Mouse (Mus musculus) myocyte (in vitro differentiated cells): Measurements from ENCODE around the gene Zscan21. TPM values are rescaled to one million over a fixed set of nuclear protein-coding genes. Genes with fewer than 3 reads are reported as not detected.

Experiments
- H3K27me3 ChIP-seq: one replicate; pipeline ENCODE4 v1.6.1; 2011; ENCODE audit not compliant: control insufficient read depth, insufficient read depth, insufficient read length
- H3K36me3 ChIP-seq: one replicate; pipeline ENCODE4 v1.6.1; 2011; ENCODE audit not compliant: control insufficient read depth, insufficient read depth
- H3K4me2 ChIP-seq: one replicate; pipeline ENCODE4 v1.6.1; 2011; ENCODE audit warnings: low read depth, control low read depth
- H3K4me3 ChIP-seq: one replicate; pipeline ENCODE4 v1.5.1; 2011; ENCODE audit warnings: mild to moderate bottlenecking, control low read depth, moderate library complexity
- H3K79me2 ChIP-seq: one replicate; pipeline ENCODE4 v1.6.1; 2011; ENCODE audit not compliant: control insufficient read depth, insufficient read depth
- H3ac ChIP-seq: one replicate; pipeline ENCODE4 v1.6.1; 2011; ENCODE audit not compliant: control insufficient read depth, insufficient read length
- CEBPB ChIP-seq: IDR thresholded peaks from 2 replicates; pipeline ENCODE4 v1.6.1; 2011; ENCODE audit warnings: mild to moderate bottlenecking, moderate library complexity; ENCODE audit not compliant: poor library complexity, insufficient read depth, severe bottlenecking
- E2F4 ChIP-seq: IDR thresholded peaks from one replicate; pipeline ENCODE4 v1.6.1; 2011; ENCODE audit warnings: mild to moderate bottlenecking, control low read depth, moderate library complexity; ENCODE audit not compliant: insufficient read depth
- MAX ChIP-seq: IDR thresholded peaks from one replicate; pipeline ENCODE4 v1.6.1; 2011; ENCODE audit warnings: low read depth, mild to moderate bottlenecking, control low read depth
- MYOD1 ChIP-seq, 3 experiments: IDR thresholded peaks; one replicate each; pipeline ENCODE4 v1.6.1; 2011; ENCODE audit warnings: control low read depth in 2 of 3, low read depth in 2 of 3, mild to moderate bottlenecking in 2 of 3, moderate library complexity in 1 of 3; ENCODE audit not compliant: insufficient read length in 2 of 3, control insufficient read depth in 1 of 3
- MYOG ChIP-seq, 3 experiments: IDR thresholded peaks; one replicate each; pipeline ENCODE4 v1.6.1; 2011; ENCODE audit warnings: control low read depth in 2 of 3, low read depth in 2 of 3, mild to moderate bottlenecking in 2 of 3; ENCODE audit not compliant: insufficient read length in 2 of 3, control insufficient read depth in 1 of 3, insufficient read depth in 1 of 3
- POLR2A ChIP-seq: IDR thresholded peaks from one replicate; pipeline ENCODE4 v1.6.1; 2011; ENCODE audit warnings: low read depth, mild to moderate bottlenecking, control low read depth, moderate library complexity; ENCODE audit not compliant: insufficient read length
- POLR2AphosphoS2 ChIP-seq: IDR thresholded peaks from one replicate; pipeline ENCODE4 v1.6.1; 2011; ENCODE audit warnings: low read depth, control low read depth; ENCODE audit not compliant: insufficient read length
- REST ChIP-seq: IDR thresholded peaks from one replicate; pipeline ENCODE4 v1.6.1; 2011; ENCODE audit warnings: mild to moderate bottlenecking, control low read depth, moderate library complexity; ENCODE audit not compliant: insufficient read depth, insufficient read length
- SRF ChIP-seq: IDR thresholded peaks from one replicate; pipeline ENCODE4 v1.6.1; 2011; ENCODE audit warnings: low read depth; ENCODE audit not compliant: control insufficient read depth, insufficient read length
- TCF12 ChIP-seq: IDR thresholded peaks from one replicate; pipeline ENCODE4 v1.6.1; 2011; ENCODE audit warnings: mild to moderate bottlenecking, control low read depth; ENCODE audit not compliant: poor library complexity, insufficient read depth, severe bottlenecking
- TCF3 ChIP-seq: IDR thresholded peaks from one replicate; pipeline ENCODE4 v1.6.1; 2011; ENCODE audit warnings: low read depth, control low read depth; ENCODE audit not compliant: insufficient read length
- USF1 ChIP-seq: IDR thresholded peaks from one replicate; pipeline ENCODE4 v1.6.1; 2011; ENCODE audit warnings: low read depth, mild to moderate bottlenecking, control low read depth, moderate library complexity
- polyA plus RNA-seq: library from polyadenylated mRNA; unstranded; fragments of >200 nt; fragmentation: generic; extraction: Trizol; gene quantifications from one replicate; pipeline ENCODE4 v1.2.1, GENCODE M21; 2012; ENCODE audit warnings: missing spikeins

Zscan21 gene
- polyA plus RNA-seq, 1 experiment, result 12.3 TPM

- H3K79me2 ChIP-seq, result peaks cover 55% of the 10 kb centered on the region
Measured at GRCm38 (mm10) chr5:138085421-138085911, 31.2 kb upstream of the Zscan21 start.

GRCm38 (mm10) chr5:138086842-138087241 is 29.9 kb upstream of the Zscan21 start:
- H3K4me3 ChIP-seq, result no peak overlapping the region
- H3K36me3 ChIP-seq, result no peaks in the 10 kb centered on the region
- no peak overlapping the region for H3ac ChIP-seq
- no peak for TF ChIP-seq TCF3
- TF ChIP-seq MYOG (IDR thresholded peaks at IDR 0.05; ENCODE audit: control insufficient read depth in 1 of 3, insufficient read depth in 1 of 3, insufficient read length in 2 of 3, low read depth in 2 of 3), result no peak
- TF ChIP-seq SRF, result no peak
- no peak for TF ChIP-seq MYOD1 (IDR thresholded peaks at IDR 0.05; ENCODE audit: control insufficient read depth in 1 of 3, insufficient read length in 2 of 3, low read depth in 2 of 3)
- TF ChIP-seq CEBPB, result no peak
- TF ChIP-seq POLR2AphosphoS2, result no peak
- TF ChIP-seq E2F4, result no peak
- no peak for TF ChIP-seq MAX
- no peaks in the 10 kb centered on the region for H3K27me3 ChIP-seq
- peak overlapping the region; percentile 72 for H3K4me2 ChIP-seq
- peaks cover 62% of the 10 kb centered on the region for H3K79me2 ChIP-seq

More at GRCm38 (mm10) chr5:138085421-138085911, 31.2 kb upstream of the Zscan21 start:
- H3K36me3 ChIP-seq, result no peaks in the 10 kb centered on the region
- peak overlapping the region; percentile 72 for H3K4me2 ChIP-seq
- peaks cover 10% of the 10 kb centered on the region for H3K27me3 ChIP-seq
- peak overlapping the region; percentile 91 for H3K4me3 ChIP-seq
- peak overlapping the region; percentile 60 for H3ac ChIP-seq
- TF ChIP-seq MYOG (IDR thresholded peaks at IDR 0.05; ENCODE audit: control insufficient read depth in 1 of 3, insufficient read depth in 1 of 3, insufficient read length in 2 of 3, low read depth in 2 of 3) (no peak), POLR2AphosphoS2 (no peak), MYOD1 (IDR thresholded peaks at IDR 0.05; ENCODE audit: control insufficient read depth in 1 of 3, insufficient read length in 2 of 3, low read depth in 2 of 3) (no peak), CEBPB (no peak), MAX (no peak), TCF3 (no peak), TCF12 (no peak), USF1 (no peak), REST (no peak), E2F4 (no peak), POLR2A (no peak), SRF (no peak)

- TF ChIP-seq MAX (no peak), SRF (no peak), TCF12 (no peak), REST (no peak), CEBPB (no peak), USF1 (no peak), TCF3 (no peak), MYOG (IDR thresholded peaks at IDR 0.05; ENCODE audit: control insufficient read depth in 1 of 3, insufficient read depth in 1 of 3, insufficient read length in 2 of 3, low read depth in 2 of 3) (no peak), POLR2AphosphoS2 (no peak), POLR2A (no peak), MYOD1 (IDR thresholded peaks at IDR 0.05; ENCODE audit: control insufficient read depth in 1 of 3, insufficient read length in 2 of 3, low read depth in 2 of 3) (no peak), E2F4 (no peak)
- H3K79me2 ChIP-seq, result peaks cover 64% of the 10 kb centered on the region
- H3ac ChIP-seq, result no peak overlapping the region
- H3K4me2 ChIP-seq, result no peak overlapping the region
- no peaks in the 10 kb centered on the region for H3K27me3 ChIP-seq
- H3K4me3 ChIP-seq, result no peak overlapping the region
- H3K36me3 ChIP-seq, result no peaks in the 10 kb centered on the region
Measured at GRCm38 (mm10) chr5:138088366-138088765, 28.3 kb upstream of the Zscan21 start.

GRCm38 (mm10) chr5:138089108-138089551 is 27.6 kb upstream of the Zscan21 start:
- TF ChIP-seq TCF12, result no peak
- no peak for TF ChIP-seq REST
- no peak for TF ChIP-seq TCF3
- no peak for TF ChIP-seq MAX
- TF ChIP-seq POLR2A, result no peak
- no peak for TF ChIP-seq MYOG (IDR thresholded peaks at IDR 0.05; ENCODE audit: control insufficient read depth in 1 of 3, insufficient read depth in 1 of 3, insufficient read length in 2 of 3, low read depth in 2 of 3)
- TF ChIP-seq POLR2AphosphoS2, result no peak
- TF ChIP-seq E2F4, result no peak
- no peak for TF ChIP-seq USF1
- TF ChIP-seq SRF, result no peak
- no peak for TF ChIP-seq MYOD1 (IDR thresholded peaks at IDR 0.05; ENCODE audit: control insufficient read depth in 1 of 3, insufficient read length in 2 of 3, low read depth in 2 of 3)

GRCm38 (mm10) chr5:138090271-138090670 is 26.4 kb upstream of the Zscan21 start:
- no peak overlapping the region for H3K4me2 ChIP-seq
- H3K79me2 ChIP-seq, result peaks cover 61% of the 10 kb centered on the region
- TF ChIP-seq TCF3 (no peak), TCF12 (no peak)
- no peaks in the 10 kb centered on the region for H3K36me3 ChIP-seq
- no peak overlapping the region for H3K4me3 ChIP-seq
- H3K27me3 ChIP-seq, result no peaks in the 10 kb centered on the region
- H3ac ChIP-seq, result no peak overlapping the region

More at GRCm38 (mm10) chr5:138089108-138089551, 27.6 kb upstream of the Zscan21 start:
- Histone ChIP-seq H3K79me2 (peaks cover 64% of the 10 kb centered on the region), H3K36me3 (no peaks in the 10 kb centered on the region), H3ac (no peak overlapping the region), H3K4me2 (no peak overlapping the region), H3K27me3 (no peaks in the 10 kb centered on the region), H3K4me3 (no peak overlapping the region)
